In the genomic region with DNA sequence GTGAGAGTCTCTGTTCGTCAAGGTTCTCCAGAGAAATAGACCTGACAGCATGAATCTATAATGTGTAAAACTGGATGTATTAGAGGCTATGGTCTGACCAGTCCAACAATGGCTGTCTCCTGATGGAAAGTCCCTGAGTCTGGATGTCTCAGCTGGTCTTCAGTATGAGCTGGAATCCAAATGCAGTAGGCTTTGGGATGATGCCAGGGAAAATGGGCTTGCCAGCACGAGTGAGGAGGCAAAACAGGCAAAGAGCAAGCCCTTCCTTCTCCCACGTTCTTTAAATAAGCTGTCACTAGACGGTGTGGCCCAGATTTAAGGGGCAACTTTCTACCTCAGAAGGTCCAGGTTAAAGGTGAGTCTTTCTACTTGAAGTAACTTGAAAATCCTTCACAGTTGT, we compare ENCODE assay signal across 17 mouse cellular contexts.
DNase-seq lines count a peak whose midpoint lies in the region; ATAC-seq lines count a peak whose summit lies in the region.
"Had no signal": no experiment of that assay in that cellular context is flagged by ENCODE, and none has a peak within 500 bp of the region (broad histone marks: within the 10 kb centered on the region; RNA-seq: fewer than 3 reads in every experiment).

No protein-coding gene starts in this region.

- H3K9ac ChIP-seq in heart, embryonic 12.5 days: no peak overlapping the region
- H3K9ac ChIP-seq: heart, embryonic 13.5 days had no signal

- no peaks in the 10 kb centered on the region for H3K9me3 ChIP-seq in heart, embryonic 12.5 days (replicated peaks)
- H3K9me3 ChIP-seq: heart, embryonic 13.5 days; megakaryocyte, embryonic 14.5 days had no signal

- no peak overlapping the region for H3K4me2 ChIP-seq in heart, embryonic 12.5 days
- H3K4me2 ChIP-seq: heart, embryonic 13.5 days had no signal

- H3K27ac ChIP-seq in heart, embryonic 12.5 days (ENCODE audit: poor library complexity, severe bottlenecking): no peak overlapping the region
- H3K27ac ChIP-seq: heart, embryonic 13.5 days had no signal

- no peaks in the 10 kb centered on the region for H3K36me3 ChIP-seq in heart, embryonic 12.5 days
- H3K36me3 ChIP-seq: heart, embryonic 13.5 days had no signal

- no peak overlapping the region for H3K4me3 ChIP-seq in heart, embryonic 12.5 days
- H3K4me3 ChIP-seq: heart, embryonic 13.5 days; megakaryocyte, embryonic 14.5 days had no signal

- no peaks in the 10 kb centered on the region for H3K4me1 ChIP-seq in heart, embryonic 12.5 days (replicated peaks)
- H3K4me1 ChIP-seq: heart, embryonic 13.5 days; megakaryocyte, embryonic 14.5 days had no signal

- 78% methylated on average over 4 of the region's 4 CpGs for WGBS in heart, embryonic 12.5 days

- DNase-seq in heart, adult 18-20 months: peak; percentile 14 to 32
- DNase-seq in kidney, postnatal 36 days: peak; percentile 16 to 30
- no peak for DNase-seq in kidney, adult 18-20 months
- DNase-seq in Muller cell, postnatal 12 days (ENCODE audit: inconsistent ontology term): peak; percentile 36
- peak; percentile 15 for DNase-seq in cerebellum, adult 8-10 months
- DNase-seq in thymus, postnatal 0 days (ENCODE audit: low spot score): no peak
- DNase-seq: gastrocnemius, postnatal 36 days; kidney, postnatal 4 days; liver; lung, adult 2 months; right cerebral cortex, postnatal 14 days; thymus, postnatal 14 days had no signal

- no peaks in the 10 kb centered on the region for H3K27me3 ChIP-seq in heart, embryonic 12.5 days (replicated peaks)
- H3K27me3 ChIP-seq: heart, embryonic 13.5 days had no signal

- ATAC-seq in heart, embryonic 12.5 days (ENCODE audit: insufficient number of reproducible peaks, low FRiP score): no peak
- no peak for ATAC-seq in monocyte, adult 5-6 weeks (replicated peaks; ENCODE audit: insufficient number of reproducible peaks, low FRiP score, low TSS enrichment, poor library complexity, severe bottlenecking)
- ATAC-seq: midbrain, embryonic 16.5 days had no signal

Comparison
In these comparisons a context has a peak if more than half of its experiments do, and no peak if none do; other contexts are left out.
1. DNase-seq: peak in heart, adult 18-20 months (2 of 2), kidney, postnatal 36 days (2 of 2), Muller cell, postnatal 12 days (single experiment) and cerebellum, adult 8-10 months (single experiment); none in kidney, adult 18-20 months (single experiment) and thymus, postnatal 0 days (single experiment).